Mouse (Mus musculus): ENCODE results near the gene Trmt13. TPM values are rescaled to one million over a fixed set of nuclear protein-coding genes. Genes with fewer than 3 reads are reported as not detected.

The Trmt13 gene
- polyA plus RNA-seq, 1 experiment: 25.3 TPM

DNA sequence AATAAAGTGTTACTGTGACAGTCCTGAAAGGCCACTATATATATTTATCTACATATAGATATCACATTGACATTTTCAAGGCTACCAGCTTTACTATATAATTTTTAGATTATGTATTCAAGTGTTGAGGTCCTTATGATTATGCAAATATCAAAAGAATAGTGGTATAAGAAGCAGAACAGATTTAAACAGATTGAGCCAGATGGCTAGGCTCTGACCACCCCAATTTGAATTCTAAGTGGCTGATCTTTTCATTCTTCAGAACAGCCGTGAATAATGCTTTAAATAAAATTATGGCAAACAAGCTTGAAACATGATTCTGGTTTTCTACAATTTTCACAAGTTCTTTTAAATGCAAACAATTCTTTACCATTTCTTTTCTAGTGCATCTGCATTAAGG is 17.1 kb upstream of the Trmt13 start:
- no peak for TF ChIP-seq CTCF (IDR thresholded peaks at IDR 0.05; ENCODE audit: borderline replicate concordance, extremely low read depth, insufficient read depth, insufficient read length)
- no peak for TF ChIP-seq POLR2A (IDR thresholded peaks at IDR 0.05; ENCODE audit: borderline replicate concordance, extremely low read depth, insufficient read depth, insufficient read length, poor library complexity, severe bottlenecking)
- peak; percentile 31 for DNase-seq (ENCODE audit: low read depth)

DNA sequence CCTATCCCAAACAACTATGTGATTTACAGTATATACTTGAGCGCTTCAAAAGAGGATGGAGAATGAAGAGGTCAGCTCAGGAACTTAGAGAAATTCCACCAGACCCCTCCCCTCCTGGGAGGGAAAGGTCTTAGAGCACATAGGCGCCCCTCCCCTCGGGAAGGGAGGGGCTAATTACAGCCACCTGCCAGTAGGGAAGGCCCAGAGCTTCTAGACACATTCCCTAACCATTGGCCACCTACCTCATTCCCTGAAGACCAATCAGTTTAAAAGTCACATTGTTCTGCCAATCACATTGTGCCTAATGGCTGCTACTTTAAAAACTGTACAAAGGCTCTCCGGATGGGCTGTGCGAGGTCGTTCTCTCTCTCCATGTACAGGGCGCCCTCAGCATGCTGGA is 8.3 kb upstream of the Trmt13 start:
- no peak for DNase-seq (ENCODE audit: low read depth)
- TF ChIP-seq POLR2A (IDR thresholded peaks at IDR 0.05; ENCODE audit: borderline replicate concordance, extremely low read depth, insufficient read depth, insufficient read length, poor library complexity, severe bottlenecking): no peak

DNA sequence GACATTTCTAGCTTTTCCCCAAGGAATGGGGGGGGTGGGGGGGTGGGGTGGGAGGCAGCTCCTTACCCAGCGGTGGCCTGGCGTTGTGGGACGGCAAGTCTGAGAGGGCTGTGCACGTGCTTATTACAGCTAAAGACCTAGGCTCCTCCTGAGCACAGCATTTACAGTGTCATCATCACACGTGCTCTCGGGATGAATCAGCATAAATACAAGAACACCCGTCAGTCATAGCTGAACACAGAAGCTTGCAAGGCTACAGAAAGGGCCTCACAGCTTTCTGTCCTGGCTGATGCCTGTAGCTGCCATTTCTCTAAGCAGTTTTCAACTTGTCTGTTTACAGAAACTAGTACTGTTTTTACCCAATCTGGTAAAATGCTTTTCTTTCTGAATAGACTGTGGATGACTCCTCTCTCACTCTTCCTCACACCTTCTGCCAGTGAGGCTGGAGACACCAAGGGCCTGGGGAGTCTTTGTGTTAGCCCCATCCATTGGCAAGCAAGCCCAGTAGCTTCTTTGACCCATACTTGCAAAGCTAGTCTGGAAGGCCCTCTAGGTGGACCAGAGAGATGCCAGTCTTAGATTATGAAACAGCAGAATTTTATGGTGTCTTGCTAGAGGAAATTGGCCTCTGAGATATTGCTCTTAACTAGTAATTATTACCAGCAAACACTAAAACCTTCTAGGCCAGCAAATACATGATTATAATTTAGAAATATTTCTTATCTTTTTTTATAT is 6.4 kb upstream of the Trmt13 start:
- TF ChIP-seq CTCF (IDR thresholded peaks at IDR 0.05; ENCODE audit: borderline replicate concordance, extremely low read depth, insufficient read depth, insufficient read length) (no peak), POLR2A (IDR thresholded peaks at IDR 0.05; ENCODE audit: borderline replicate concordance, extremely low read depth, insufficient read depth, insufficient read length, poor library complexity, severe bottlenecking) (no peak)
- DNase-seq (ENCODE audit: low read depth): no peak

DNA sequence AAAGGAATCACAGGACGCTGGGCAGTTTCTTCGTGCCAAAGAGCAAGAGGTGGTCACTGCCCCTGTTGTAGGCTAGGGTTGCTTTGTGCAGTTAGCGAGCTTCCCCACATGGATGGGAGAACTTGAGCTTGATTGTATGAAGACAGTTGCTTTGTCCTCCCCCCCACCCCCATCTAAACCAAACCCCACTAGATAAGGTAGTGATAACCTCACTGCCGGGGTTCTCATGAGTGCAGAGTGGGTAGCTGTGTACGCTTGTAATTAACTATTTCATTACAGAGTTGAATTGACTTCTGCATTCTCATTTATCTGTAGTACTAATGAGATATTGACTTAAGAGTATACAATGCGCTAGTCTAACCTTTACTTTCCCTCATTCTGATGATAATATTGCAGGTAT is 4.5 kb upstream of the Trmt13 start:
- no peak for DNase-seq (ENCODE audit: low read depth)

DNA sequence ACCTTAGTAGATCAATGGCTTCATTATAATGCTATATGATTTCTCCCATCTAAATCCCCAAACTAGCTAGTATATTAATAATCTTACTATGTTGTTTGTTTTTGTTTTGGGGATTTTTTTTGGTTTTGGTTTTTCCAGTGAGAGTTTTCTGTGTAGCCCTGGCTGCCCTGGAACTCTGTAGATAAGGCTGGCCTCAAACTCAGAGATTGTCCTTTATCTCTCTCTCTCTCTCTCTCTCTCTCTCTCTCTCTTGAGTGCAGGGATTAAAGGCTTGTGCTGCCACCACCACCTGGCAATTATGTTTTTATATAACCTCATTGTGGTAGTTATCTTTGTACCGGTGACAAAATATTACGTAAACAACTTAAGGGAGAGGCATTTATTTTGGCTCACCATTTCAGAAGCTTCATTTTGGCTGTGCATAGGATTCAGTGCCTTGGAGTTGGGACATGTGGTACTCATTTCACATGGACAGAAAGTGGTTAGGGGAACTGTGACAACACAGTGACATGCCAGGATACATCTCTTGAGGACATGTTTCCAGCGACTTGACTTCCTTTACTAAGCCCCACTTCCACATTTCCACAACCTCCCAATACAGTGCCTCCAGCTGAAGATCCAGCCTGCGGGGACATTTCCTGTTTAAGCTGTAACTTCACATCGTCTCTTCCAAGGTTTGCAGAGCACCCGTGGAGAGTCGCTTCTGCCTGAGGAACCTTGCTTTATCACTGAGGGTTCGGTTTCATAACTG is 1.1 kb upstream of the Trmt13 start:
- no peak for DNase-seq (ENCODE audit: low read depth)

More for the DNA sequence above, 4.5 kb upstream of the Trmt13 start:
- TF ChIP-seq POLR2A (IDR thresholded peaks at IDR 0.05; ENCODE audit: borderline replicate concordance, extremely low read depth, insufficient read depth, insufficient read length, poor library complexity, severe bottlenecking) (no peak), CTCF (IDR thresholded peaks at IDR 0.05; ENCODE audit: borderline replicate concordance, extremely low read depth, insufficient read depth, insufficient read length) (no peak)

DNA sequence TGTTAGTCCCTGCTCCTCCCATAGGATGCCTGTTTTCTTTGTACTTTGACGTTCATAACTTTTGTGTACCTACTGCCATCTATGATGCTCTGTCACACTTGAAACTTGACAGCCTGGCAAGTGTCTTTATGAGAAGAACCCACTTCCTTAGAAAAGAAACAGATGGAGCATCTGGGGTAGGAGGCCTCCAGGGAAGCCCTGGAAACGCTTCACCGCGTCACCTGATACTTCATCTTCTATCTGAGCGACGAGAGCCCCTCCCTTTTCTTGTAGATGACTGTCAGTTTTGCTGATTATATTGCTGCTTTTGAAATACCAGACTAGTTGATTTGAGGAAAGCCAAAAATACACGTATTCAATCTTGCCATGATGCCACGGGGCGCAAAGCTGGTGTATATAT is 9.8 kb downstream of the Trmt13 start:
- DNase-seq (ENCODE audit: low read depth): peak; percentile 45
- no peak for TF ChIP-seq CTCF (IDR thresholded peaks at IDR 0.05; ENCODE audit: borderline replicate concordance, extremely low read depth, insufficient read depth, insufficient read length)
- no peak for TF ChIP-seq POLR2A (IDR thresholded peaks at IDR 0.05; ENCODE audit: borderline replicate concordance, extremely low read depth, insufficient read depth, insufficient read length, poor library complexity, severe bottlenecking)

More for the DNA sequence above, 1.1 kb upstream of the Trmt13 start:
- TF ChIP-seq POLR2A (IDR thresholded peaks at IDR 0.05; ENCODE audit: borderline replicate concordance, extremely low read depth, insufficient read depth, insufficient read length, poor library complexity, severe bottlenecking) (no peak), CTCF (IDR thresholded peaks at IDR 0.05; ENCODE audit: borderline replicate concordance, extremely low read depth, insufficient read depth, insufficient read length) (no peak)

DNA sequence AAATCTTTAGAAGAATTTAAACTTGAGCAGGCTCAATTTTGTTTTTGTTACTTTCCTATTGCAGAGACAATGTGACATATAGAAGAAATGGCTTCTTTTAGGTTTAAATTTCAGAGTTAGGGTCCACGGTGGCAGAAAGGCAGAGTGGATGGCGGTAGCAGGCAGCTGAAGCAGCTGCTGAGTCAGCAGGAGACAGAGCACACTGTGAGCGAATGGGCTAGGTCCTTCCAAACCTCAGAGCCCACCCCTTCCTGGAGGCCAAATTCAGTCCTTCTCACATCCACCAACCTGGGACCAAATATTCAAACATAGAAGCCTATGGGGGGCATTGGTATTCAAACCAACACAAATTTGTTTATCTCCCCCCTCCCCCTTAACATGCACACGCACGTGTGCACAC is 12.6 kb downstream of the Trmt13 start:
- TF ChIP-seq CTCF (IDR thresholded peaks at IDR 0.05; ENCODE audit: borderline replicate concordance, extremely low read depth, insufficient read depth, insufficient read length) (no peak), POLR2A (IDR thresholded peaks at IDR 0.05; ENCODE audit: borderline replicate concordance, extremely low read depth, insufficient read depth, insufficient read length, poor library complexity, severe bottlenecking) (no peak)
- DNase-seq (ENCODE audit: low read depth): no peak

DNA sequence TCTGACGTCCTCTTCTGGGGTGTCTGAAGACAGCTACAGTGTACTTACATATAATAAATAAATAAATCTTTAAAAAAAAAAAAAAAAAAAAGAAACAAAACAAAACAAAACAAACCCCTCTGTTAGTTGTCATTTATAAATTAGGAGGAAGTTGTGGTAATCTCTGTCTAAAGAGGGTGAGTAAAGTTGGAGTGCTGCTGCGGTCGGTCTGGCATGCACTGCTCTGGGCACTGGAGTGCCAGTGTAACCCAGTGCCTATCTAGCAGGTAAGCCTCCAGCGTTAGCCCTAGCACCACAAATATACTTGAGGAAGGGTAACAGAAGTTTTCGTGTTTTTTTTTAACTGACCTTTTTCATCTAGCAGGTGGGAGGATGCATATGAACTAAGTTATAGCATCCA is 13.4 kb downstream of the Trmt13 start:
- TF ChIP-seq CTCF (IDR thresholded peaks at IDR 0.05; ENCODE audit: borderline replicate concordance, extremely low read depth, insufficient read depth, insufficient read length) (no peak), POLR2A (IDR thresholded peaks at IDR 0.05; ENCODE audit: borderline replicate concordance, extremely low read depth, insufficient read depth, insufficient read length, poor library complexity, severe bottlenecking) (no peak)
- no peak for DNase-seq (ENCODE audit: low read depth)

DNA sequence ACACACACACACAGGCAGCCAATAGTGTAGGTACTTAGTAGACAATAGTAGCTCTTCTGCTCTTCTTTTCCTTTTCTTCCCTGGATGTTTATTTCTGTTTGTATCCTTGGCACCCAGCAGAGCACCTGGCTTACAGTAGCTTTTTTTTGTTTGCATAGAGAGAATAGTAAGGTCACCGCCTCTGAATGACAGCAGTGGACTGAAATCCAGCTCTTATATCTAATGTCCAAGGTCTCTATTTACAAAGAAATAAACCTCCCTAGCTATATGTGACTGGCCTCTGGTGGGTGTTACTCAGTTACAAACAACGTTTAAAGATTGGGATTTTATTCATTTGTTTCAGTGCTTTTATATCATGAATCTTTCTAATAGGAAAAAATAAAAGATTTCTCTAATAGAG is 14.7 kb downstream of the Trmt13 start:
- TF ChIP-seq POLR2A (IDR thresholded peaks at IDR 0.05; ENCODE audit: borderline replicate concordance, extremely low read depth, insufficient read depth, insufficient read length, poor library complexity, severe bottlenecking) (no peak), CTCF (IDR thresholded peaks at IDR 0.05; ENCODE audit: borderline replicate concordance, extremely low read depth, insufficient read depth, insufficient read length) (no peak)
- DNase-seq (ENCODE audit: low read depth): no peak

DNA sequence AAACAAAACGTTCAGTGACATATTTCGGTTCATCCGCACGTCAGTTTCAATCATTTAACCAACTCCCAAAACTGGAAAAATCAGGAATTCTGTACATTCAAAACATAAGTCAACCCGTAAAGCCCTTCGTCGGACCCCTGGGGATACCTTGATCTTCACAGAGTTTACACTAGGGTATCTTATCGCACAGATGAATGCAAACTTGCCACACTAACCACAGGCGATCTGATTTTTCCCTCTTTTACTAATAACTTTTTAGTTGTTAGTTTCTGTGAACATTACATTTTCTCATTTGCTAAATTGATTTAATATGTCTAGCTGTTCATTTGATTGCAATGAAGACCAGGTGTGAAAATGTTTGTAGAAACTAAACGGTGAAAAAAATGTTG is 18.8 kb downstream of the Trmt13 start:
- DNase-seq (ENCODE audit: low read depth): no peak
- TF ChIP-seq CTCF (IDR thresholded peaks at IDR 0.05; ENCODE audit: borderline replicate concordance, extremely low read depth, insufficient read depth, insufficient read length): no peak
- no peak for TF ChIP-seq POLR2A (IDR thresholded peaks at IDR 0.05; ENCODE audit: borderline replicate concordance, extremely low read depth, insufficient read depth, insufficient read length, poor library complexity, severe bottlenecking)

DNA sequence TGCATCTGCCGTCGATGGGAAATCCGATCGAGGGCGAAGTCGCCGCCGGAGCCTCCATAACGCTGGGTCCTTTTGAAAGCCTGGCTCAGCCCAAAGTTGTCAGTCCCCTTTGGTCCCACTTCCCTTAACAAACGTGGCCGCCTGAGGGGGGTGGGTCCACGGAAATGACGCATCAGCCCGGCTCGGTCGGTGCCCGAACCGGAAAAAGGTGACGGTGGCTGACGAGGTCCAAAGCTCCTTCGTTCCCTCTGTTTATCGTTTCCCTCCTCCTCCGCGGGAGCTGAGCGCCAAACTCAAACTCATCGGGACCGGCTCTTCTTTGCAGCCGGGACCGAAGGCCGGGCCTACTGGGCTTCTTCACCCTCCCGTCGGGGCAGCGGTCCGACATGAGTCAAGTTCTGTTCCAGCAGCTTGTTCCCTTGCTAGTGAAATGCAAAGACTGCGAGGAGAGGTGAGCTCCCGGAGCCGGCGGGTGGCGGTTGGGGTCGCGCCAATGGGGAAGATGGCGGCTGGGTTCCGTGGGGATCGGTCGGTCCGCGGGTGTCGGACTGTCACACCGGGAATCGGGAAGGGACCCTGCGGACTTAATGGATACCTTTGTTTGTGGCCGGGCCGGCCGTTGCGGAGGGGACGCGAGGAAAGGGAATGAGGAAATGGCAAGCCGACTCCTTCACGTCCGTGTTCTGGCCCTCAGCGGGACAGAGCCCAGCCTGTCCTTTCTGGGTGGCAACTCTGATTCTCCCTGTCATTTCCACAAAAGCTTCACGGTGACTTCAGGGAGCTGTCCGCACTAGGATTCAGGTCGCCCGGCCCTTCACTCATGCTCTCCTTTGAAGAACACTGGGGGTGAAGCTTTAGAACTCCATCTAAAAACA is 19.4 kb downstream of the Trmt13 start, which contains the start of gene Sass6:
Gene Sass6 (plus strand): TSS at position 255 of the 875 bp plus-strand sequence.
- peak; percentile 99 for DNase-seq (ENCODE audit: low read depth)
- no peak for TF ChIP-seq POLR2A (IDR thresholded peaks at IDR 0.05; ENCODE audit: borderline replicate concordance, extremely low read depth, insufficient read depth, insufficient read length, poor library complexity, severe bottlenecking)
- TF ChIP-seq CTCF (IDR thresholded peaks at IDR 0.05; ENCODE audit: borderline replicate concordance, extremely low read depth, insufficient read depth, insufficient read length): no peak
